Mouse (Mus musculus) G1E (cell line): Measurements from ENCODE around the gene Gm28308.

ENCODE experiments used
- CTCF ChIP-seq: IDR thresholded peaks from 2 replicates; pipeline ENCODE4 v1.5.1; 2012; ENCODE audit warnings: low read depth, low read length, inconsistent platforms, mixed read lengths
- GATA1 ChIP-seq: IDR thresholded peaks from 2 replicates; pipeline ENCODE4 v1.6.1; 2012; ENCODE audit warnings: borderline replicate concordance, low read length, inconsistent platforms, mixed read lengths
- GATA2 ChIP-seq: IDR thresholded peaks from 2 replicates; pipeline ENCODE4 v1.6.1; 2012; ENCODE audit warnings: low read depth, low read length, inconsistent platforms, borderline replicate concordance
- POLR2AphosphoS5 ChIP-seq: IDR thresholded peaks from 2 replicates; pipeline ENCODE4 v1.6.1; 2012; ENCODE audit warnings: low read depth, low read length, inconsistent platforms; ENCODE audit not compliant: insufficient replicate concordance
- TAL1 ChIP-seq: conservative IDR thresholded peaks from 2 replicates; pipeline ENCODE4 v1.6.1; 2012; ENCODE audit warnings: low read depth, low read length, inconsistent platforms, mixed read lengths

DNA sequence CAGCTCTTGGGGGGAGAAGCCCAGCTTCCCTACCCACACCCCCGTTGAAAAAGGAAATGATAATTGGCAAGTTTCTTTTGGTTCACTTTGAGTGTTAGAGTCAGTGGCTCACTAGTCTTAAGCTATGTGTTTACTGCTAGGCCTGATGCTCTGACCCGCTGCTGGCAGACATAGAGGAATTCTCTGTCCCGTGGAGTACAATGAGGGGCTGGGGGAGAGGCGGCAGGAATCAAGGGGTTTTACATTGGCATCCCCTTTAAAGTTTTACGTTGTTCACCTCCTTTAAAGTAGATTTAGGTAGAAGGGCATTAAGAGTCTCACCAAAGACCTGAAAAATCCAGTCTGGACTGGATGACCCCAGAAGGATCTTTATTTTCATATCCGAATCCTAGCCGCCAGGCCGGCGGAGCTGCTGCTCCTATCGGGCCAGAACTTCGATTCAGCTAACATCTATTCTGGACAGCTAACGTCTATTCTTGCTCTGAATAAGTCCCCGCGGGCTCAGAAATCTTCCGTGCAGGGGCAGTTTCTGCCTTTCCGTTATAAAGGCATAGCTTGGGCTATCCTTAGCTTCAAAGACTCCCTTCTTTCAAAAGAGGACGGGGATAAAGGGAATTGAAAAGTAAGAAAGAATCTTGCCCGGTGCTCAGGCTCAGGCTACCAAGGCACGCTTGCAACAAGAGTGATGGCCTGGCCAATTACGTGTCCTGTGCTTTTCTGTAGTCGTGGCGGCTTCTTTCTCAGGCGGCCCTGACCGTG lies 39.1 kb upstream of the Gm28308 start:
- TF ChIP-seq CTCF (no peak), GATA1 (no peak), TAL1 (no peak), GATA2 (no peak), POLR2AphosphoS5 (no peak)
